ENCODE assay signal across 8 mouse cellular contexts in genomic region chr19:6951381-6951968, GRCm38 (mm10). TPM values are rescaled to one million over a fixed set of nuclear protein-coding genes. Genes with fewer than 3 reads are reported as not detected.
DNase-seq lines count a peak whose midpoint lies in the region; ATAC-seq and TF ChIP-seq lines count a peak whose summit lies in the region.

No protein-coding gene starts in this region.

- H3K4me3 ChIP-seq in hindbrain, embryonic 16.5 days (ENCODE audit: low read length) = peak overlapping the region; percentile 61
- peak overlapping the region; percentile 62 for H3K4me3 ChIP-seq in left cerebral cortex, adult 2 months

- DNase-seq in T-cell, adult 2 months (ENCODE audit: low spot score) = peak; percentile 62
- peak; percentile 92 to 93 for DNase-seq in cerebellum, postnatal 36 days
- DNase-seq in frontal cortex, postnatal 36 days (ENCODE audit: low spot score in 2 of 2) = peak; percentile 94 to 96
- peak; percentile 90 to 92 for DNase-seq in left cerebral cortex, adult 2 months (ENCODE audit: extremely low spot score in 1 of 2, low spot score in 2 of 2)
- peak; percentile 93 to 96 for DNase-seq in right cerebral cortex, adult 2 months (ENCODE audit: low spot score in 2 of 2)
- peak; percentile 95 for DNase-seq in urinary bladder, postnatal 14 days (ENCODE audit: low spot score)

- H3K9me3 ChIP-seq in hindbrain, embryonic 16.5 days (ENCODE audit: control insufficient read depth, low read length) = no peaks in the 10 kb centered on the region

- no peaks in the 10 kb centered on the region for H3K27me3 ChIP-seq in hindbrain, embryonic 16.5 days (replicated peaks; ENCODE audit: control insufficient read depth, insufficient read depth, low read length)

- under 1% methylated on average over 35 of the region's 35 CpGs for WGBS in hindbrain, embryonic 16.5 days

- H3K9ac ChIP-seq in hindbrain, embryonic 16.5 days (ENCODE audit: low read depth, low read length) = peak overlapping the region; percentile 81

- ATAC-seq in hindbrain, embryonic 16.5 days = peak; percentile 88
- peak; percentile 73 for ATAC-seq in megakaryocyte, adult 5-6 weeks (ENCODE audit: poor library complexity, severe bottlenecking)

- H3K36me3 ChIP-seq in hindbrain, embryonic 16.5 days (ENCODE audit: control insufficient read depth, insufficient read depth, low read length) = peaks cover 6% of the 10 kb centered on the region

- TF ChIP-seq CTCF in left cerebral cortex, adult 2 months (IDR thresholded peaks at IDR 0.05) = no peak

- intact Hi-C loops in left cerebral cortex, adult 2 months (cut with DNase I) = no loop called here

- H3K4me2 ChIP-seq in hindbrain, embryonic 16.5 days (ENCODE audit: low read length) = peak overlapping the region; percentile 98

- peaks cover 19% of the 10 kb centered on the region for H3K4me1 ChIP-seq in hindbrain, embryonic 16.5 days (ENCODE audit: control insufficient read depth, insufficient read depth, low read depth, low read length)

- peak overlapping the region; percentile 96 for H3K27ac ChIP-seq in hindbrain, embryonic 16.5 days (ENCODE audit: low read depth, low read length)
- peak overlapping the region; percentile 96 for H3K27ac ChIP-seq in left cerebral cortex, adult 2 months

RNA-seq across cellular contexts. Expression of gene Gpr137, which starts 9.2 kb away (rescaled TPM):
- polyA plus RNA-seq in hindbrain, embryonic 16.5 days (2015; fragmentation: Nextera tagmentation; extraction: Ambion mirVana) = 67.1 and 77.6 TPM in 2 replicates
- total RNA-seq in left cerebral cortex, adult 2 months (2021) = 100 to 1,000 TPM in 1 of 2 experiments, 10 to 100 TPM in 1; 97.3 to 104 TPM
- total RNA-seq in megakaryocyte, adult 5-6 weeks (2015) = 10.2 and 18.8 TPM in 2 replicates
- total RNA-seq in megakaryocyte, adult 5-6 weeks (2017) = 18.4 and 20.2 TPM in 2 replicates

RNA-seq across cellular contexts. Expression of gene Bad, which starts 9.8 kb away (rescaled TPM):
- 96.0 and 109 TPM in 2 replicates for polyA plus RNA-seq in hindbrain, embryonic 16.5 days (2015; fragmentation: Nextera tagmentation; extraction: Ambion mirVana)
- 10 to 100 TPM; 34.8 to 36.2 TPM for total RNA-seq in left cerebral cortex, adult 2 months (2021)
- total RNA-seq in megakaryocyte, adult 5-6 weeks (2015) = 16.4 and 20.3 TPM in 2 replicates
- total RNA-seq in megakaryocyte, adult 5-6 weeks (2017) = 45.2 and 67.1 TPM in 2 replicates

RNA-seq across cellular contexts. Expression of gene Kcnk4, which starts 17.2 kb away (rescaled TPM):
- polyA plus RNA-seq in hindbrain, embryonic 16.5 days (2015; fragmentation: Nextera tagmentation; extraction: Ambion mirVana) = 14.4 and 19.1 TPM in 2 replicates
- 10 to 100 TPM; 39.1 to 39.2 TPM for total RNA-seq in left cerebral cortex, adult 2 months (2021)
- not detected in 2 replicates for total RNA-seq in megakaryocyte, adult 5-6 weeks (2015)
- total RNA-seq in megakaryocyte, adult 5-6 weeks (2017) = 0.11 TPM in 1 of 2 replicates, not detected in the other

RNA-seq across cellular contexts. Expression of gene Ppp1r14b, which starts 23.3 kb away (rescaled TPM):
- polyA plus RNA-seq in hindbrain, embryonic 16.5 days (2015; fragmentation: Nextera tagmentation; extraction: Ambion mirVana) = 89.4 and 96.8 TPM in 2 replicates
- 10 to 100 TPM; 62.4 to 65.6 TPM for total RNA-seq in left cerebral cortex, adult 2 months (2021)
- total RNA-seq in megakaryocyte, adult 5-6 weeks (2015) = 54.3 and 63.8 TPM in 2 replicates
- total RNA-seq in megakaryocyte, adult 5-6 weeks (2017) = 43.8 and 45.2 TPM in 2 replicates

RNA-seq across cellular contexts. Expression of gene Plcb3, which starts 24.8 kb away (rescaled TPM):
- 13.1 and 13.8 TPM in 2 replicates for polyA plus RNA-seq in hindbrain, embryonic 16.5 days (2015; fragmentation: Nextera tagmentation; extraction: Ambion mirVana)
- 10 to 100 TPM; 11.1 to 12.1 TPM for total RNA-seq in left cerebral cortex, adult 2 months (2021)
- 10.4 and 11.8 TPM in 2 replicates for total RNA-seq in megakaryocyte, adult 5-6 weeks (2015)
- total RNA-seq in megakaryocyte, adult 5-6 weeks (2017) = 13.4 and 14.1 TPM in 2 replicates

Comparison
In these comparisons a context has a peak if more than half of its experiments do, and no peak if none do; other contexts are left out.
1. Peak in every context shown above with its lines: DNase-seq, ATAC-seq, H3K4me3 ChIP-seq and H3K27ac ChIP-seq.
2. RNA of gene Gpr137, which starts 9.2 kb away (total RNA-seq): 97.3 to 104 TPM in left cerebral cortex, adult 2 months; 10.2 to 20.2 TPM in megakaryocyte, adult 5-6 weeks; every median in the first group is over 4 times any median in the second.
3. RNA of gene Kcnk4, which starts 17.2 kb away (total RNA-seq): 39.1 to 39.2 TPM in left cerebral cortex, adult 2 months; 0.11 TPM in megakaryocyte, adult 5-6 weeks; every median in the first group is over 10 times any median in the second.